Mouse (Mus musculus): ENCODE measurements around the gene Myod1.

Gene Myod1

GRCm38 (mm10) chr7:46376172-46377007, at the start of gene Myod1:
Gene Myod1 (plus strand): TSS chr7:46376474.
- no peak for ATAC-seq (ENCODE audit: low TSS enrichment)

- peak; percentile 95 for ATAC-seq (ENCODE audit: low TSS enrichment)
These were observed 48.4 kb upstream of the Myod1 start for GRCm38 (mm10) chr7:46327896-46328295.

DNA sequence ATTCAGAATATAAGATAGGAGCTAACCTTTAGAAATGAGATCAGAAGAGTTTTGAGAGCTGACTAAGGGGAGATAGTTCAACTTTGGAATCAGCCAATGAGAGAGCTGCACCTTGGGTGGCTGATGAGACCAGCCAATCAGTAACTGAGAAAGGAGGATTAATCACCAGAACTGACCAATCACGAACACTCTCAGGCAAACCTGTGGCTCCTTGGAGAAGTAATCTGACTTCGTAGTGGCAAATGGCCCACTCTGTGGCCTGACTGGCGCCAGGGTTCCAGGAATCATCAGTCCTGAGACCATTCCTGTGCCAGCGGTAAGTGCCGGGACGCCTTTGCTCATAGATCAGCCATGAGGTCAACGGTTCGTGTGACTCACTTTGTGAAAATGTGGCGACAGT, 38.9 kb upstream of the Myod1 start:
- no peak for ATAC-seq (ENCODE audit: low TSS enrichment)

- no peak for ATAC-seq (ENCODE audit: low TSS enrichment)
These were observed 36.5 kb upstream of the Myod1 start for GRCm38 (mm10) chr7:46339818-46340217.

GRCm38 (mm10) chr7:46340295-46340694, 36.0 kb upstream of the Myod1 start:
- ATAC-seq (ENCODE audit: low TSS enrichment): no peak

- ATAC-seq (ENCODE audit: low TSS enrichment): no peak
These were observed 34.8 kb upstream of the Myod1 start for GRCm38 (mm10) chr7:46341471-46341870.

DNA sequence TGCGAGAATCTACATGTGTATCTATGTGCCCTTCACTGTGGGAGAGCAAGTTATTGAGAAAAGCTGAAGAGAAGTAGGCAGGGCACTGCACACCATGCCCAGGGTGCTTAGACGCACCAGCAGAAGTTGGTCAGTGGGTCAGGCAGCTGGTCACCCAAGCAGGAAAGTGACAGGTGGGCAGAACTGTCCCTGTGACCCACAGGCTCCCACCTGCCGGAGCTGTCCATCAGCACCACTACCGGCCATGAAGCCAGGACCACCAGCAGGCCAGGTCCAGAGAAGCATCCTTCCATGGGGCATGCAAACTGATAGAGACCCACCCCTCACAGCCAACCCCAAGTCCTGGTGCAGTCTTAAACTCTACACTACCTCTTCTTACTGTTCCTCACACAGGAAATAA, 28.6 kb upstream of the Myod1 start:
- no peak for ATAC-seq (ENCODE audit: low TSS enrichment)

DNA sequence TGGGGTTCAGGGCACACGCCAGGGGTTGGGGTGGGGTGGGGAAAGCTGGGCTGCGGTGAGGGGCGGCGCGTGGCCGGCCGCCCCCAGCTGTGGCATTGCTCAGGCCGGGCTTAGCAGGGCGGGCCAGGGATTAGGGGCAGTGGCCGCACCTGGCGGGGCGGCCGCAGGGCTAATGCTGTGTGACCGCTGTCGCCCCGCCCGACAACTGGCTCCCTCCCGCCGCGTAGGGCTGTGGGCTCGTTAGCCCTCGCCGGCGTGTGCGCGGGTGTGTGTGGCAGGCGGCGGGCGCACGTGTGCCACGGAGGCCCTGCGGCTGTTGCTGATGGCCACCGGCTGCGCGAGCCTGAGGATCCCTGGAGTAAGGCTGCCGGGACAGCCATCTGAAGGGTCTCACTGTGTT, 27.5 kb upstream of the Myod1 start:
- peak; percentile 44; the same call in 1 of the 2 replicates for ATAC-seq (ENCODE audit: low TSS enrichment)

DNA sequence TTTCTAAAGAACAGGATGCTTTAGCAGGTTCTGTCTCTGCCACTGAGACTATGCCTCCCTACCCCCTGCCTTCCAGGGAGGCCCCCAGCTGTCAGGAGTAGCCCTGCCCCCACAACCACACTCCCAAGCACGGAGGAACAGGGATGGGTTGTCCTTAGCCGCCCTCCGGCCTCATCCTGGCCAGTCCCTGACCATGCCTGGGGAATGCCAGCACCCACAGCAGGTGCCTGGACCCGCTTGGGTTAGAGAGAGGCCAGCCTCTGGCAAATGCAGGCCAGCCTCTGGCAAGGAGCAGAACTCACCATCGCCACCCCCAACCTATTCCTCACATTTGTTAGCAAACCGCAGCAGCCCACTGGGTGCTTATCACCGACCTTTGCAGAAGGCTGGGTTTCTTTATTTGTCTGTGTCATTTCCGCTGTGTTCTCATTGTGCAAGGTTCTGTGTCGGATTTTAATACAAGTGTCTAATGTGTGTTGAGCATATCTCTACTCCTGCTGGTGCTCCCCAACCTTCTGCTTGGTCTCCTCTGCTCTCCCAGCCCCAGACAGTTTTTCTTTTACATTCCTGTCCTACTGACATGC, 26.1 kb upstream of the Myod1 start:
- ATAC-seq (ENCODE audit: low TSS enrichment): no peak

- no peak for ATAC-seq (ENCODE audit: low TSS enrichment)
These were observed 23.5 kb upstream of the Myod1 start for GRCm38 (mm10) chr7:46352748-46353147.

DNA sequence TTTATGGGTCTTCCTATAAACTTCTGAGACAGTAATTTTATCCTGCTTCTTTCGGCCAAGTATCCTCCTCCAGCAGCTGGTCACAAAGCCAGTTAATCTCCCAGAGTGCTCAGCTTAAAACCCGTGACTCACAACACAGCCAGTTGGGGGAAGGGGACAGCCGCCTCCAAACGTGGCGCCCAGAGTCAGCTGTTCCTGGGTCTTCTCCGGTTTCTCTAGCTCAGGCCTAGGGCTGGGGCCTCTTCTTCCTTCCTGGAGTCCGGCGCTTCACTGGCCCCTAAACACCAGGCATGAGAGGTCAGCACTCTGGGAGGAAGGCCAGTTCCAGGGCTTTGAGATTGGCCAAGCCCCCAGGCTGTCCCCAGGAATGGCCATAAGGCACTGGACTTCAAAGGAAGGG, 23.1 kb upstream of the Myod1 start:
- no peak for ATAC-seq (ENCODE audit: low TSS enrichment)

DNA sequence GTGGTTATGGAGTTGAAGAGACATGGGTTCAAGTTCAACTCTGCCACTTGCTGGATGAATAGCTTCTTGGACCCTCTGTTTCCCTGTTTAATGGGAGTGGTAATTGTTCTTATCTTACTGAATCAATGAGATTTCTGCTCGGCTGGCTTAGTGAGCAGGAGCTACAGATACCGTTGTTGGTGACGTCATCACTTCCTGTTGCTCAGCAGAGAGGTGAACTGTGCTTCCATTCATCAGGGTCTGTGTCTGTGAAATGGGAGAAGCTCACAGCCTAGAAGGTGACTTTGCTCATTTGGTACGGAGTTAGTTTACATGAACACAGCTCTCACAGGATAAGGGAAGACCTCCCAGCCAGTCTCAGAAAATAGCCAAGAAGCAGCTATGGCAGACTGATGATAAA, 22.4 kb upstream of the Myod1 start:
- ATAC-seq (ENCODE audit: low TSS enrichment): no peak

- ATAC-seq (ENCODE audit: low TSS enrichment): no peak
These were observed 14.5 kb upstream of the Myod1 start for GRCm38 (mm10) chr7:46361776-46362175.

- peak; percentile 69; the same call in 1 of the 2 replicates for ATAC-seq (ENCODE audit: low TSS enrichment)
These were observed 12.1 kb upstream of the Myod1 start for GRCm38 (mm10) chr7:46364154-46364553.

DNA sequence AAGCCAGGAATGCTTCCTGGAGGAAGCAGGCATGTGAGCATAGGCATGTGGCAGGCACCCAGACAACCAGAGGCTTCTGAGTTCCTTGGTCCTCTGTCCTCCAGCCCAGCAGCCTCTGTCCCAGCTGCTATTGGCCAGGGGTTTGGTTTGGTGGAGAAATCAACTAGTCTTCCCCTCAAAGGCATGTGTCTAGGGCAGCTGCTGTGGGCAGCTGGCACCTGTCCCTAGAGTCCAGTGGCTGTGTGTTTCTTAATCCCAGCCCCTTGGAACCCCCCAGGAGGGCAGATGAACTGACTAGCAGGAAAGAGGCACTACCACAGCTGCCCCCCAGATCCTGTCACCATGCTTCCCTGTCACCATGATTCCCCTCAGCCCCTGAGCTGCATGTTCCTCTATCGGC, 10.5 kb upstream of the Myod1 start:
- no peak for ATAC-seq (ENCODE audit: low TSS enrichment)

DNA sequence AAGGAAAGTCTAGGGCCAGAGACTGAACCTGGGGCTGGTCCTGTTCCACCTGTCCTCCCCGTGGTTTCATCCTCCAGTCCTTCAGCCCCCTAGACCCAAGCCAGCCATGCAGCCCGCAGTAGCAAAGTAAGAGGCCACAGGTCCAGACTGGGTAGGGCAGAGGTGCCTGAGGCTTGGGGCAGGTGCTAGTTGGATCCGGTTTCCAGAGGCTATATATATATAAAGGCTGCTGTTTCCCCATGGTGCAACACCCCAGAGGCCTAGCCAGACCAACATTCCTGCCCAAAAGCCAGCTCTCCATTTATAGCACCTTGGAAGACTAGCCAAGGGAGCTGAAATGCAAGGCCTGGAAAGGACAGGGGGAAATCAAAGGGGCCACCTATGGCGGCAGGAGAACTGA, 5.2 kb upstream of the Myod1 start:
- no peak for ATAC-seq (ENCODE audit: low TSS enrichment)

DNA sequence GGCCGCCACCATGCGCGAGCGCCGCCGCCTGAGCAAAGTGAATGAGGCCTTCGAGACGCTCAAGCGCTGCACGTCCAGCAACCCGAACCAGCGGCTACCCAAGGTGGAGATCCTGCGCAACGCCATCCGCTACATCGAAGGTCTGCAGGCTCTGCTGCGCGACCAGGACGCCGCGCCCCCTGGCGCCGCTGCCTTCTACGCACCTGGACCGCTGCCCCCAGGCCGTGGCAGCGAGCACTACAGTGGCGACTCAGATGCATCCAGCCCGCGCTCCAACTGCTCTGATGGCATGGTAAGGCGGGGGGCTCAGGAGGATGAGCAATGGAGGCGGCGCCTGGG, 703 bp downstream of the Myod1 start:
- ATAC-seq (ENCODE audit: low TSS enrichment): no peak

DNA sequence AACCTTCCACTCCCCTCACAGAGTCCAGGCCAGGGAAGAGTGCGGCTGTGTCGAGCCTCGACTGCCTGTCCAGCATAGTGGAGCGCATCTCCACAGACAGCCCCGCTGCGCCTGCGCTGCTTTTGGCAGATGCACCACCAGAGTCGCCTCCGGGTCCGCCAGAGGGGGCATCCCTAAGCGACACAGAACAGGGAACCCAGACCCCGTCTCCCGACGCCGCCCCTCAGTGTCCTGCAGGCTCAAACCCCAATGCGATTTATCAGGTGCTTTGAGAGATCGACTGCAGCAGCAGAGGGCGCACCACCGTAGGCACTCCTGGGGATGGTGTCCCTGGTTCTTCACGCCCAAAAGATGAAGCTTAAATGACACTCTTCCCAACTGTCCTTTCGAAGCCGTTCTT, 1.8 kb downstream of the Myod1 start:
- peak; percentile 59; the same call in 1 of the 2 replicates for ATAC-seq (ENCODE audit: low TSS enrichment)

DNA sequence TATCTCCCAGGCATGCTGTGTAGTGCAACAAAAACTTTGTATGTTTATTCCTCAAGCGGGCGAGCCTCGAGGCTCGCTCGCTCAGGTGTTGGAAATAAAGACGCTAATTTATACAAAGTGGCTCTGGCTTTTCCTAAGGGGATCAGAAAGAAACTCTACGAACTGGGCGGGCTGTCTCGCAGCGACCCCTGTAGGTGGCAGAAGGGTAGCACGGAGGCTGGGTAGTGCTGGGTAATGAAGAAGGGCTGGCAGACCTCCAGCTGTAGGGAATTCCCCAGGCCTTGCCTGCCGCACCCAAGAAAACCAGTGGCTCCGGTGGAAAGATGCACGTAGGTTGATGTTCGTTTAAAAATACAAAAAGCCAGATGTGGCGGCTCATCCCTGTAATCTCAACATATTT, 2.7 kb downstream of the Myod1 start:
- ATAC-seq (ENCODE audit: low TSS enrichment): peak; percentile 39; the same call in 1 of the 2 replicates

DNA sequence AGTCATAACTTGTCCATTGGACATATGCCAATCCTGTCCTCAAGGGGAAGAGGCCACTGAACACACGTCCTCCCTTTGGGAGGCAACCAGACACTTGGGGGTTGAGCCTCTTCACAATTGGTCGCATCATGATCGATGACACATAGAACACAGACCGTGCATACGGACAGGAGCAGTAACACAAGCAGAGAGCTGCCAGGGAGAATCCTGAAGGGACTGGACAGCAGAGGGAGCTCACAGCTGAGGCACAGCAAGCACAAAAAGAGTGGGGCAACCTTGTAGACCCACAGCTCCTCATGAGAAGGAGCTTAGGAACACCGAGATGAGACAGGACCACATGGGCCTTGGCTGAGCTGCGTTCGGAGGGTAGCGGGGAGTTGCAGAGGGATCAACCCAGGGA, 4.4 kb downstream of the Myod1 start:
- peak; percentile 66; the same call in 1 of the 2 replicates for ATAC-seq (ENCODE audit: low TSS enrichment)

- ATAC-seq (ENCODE audit: low TSS enrichment): no peak
These were observed 11.2 kb downstream of the Myod1 start for GRCm38 (mm10) chr7:46387430-46387829.

- no peak for ATAC-seq (ENCODE audit: low TSS enrichment)
These were observed 13.3 kb downstream of the Myod1 start for GRCm38 (mm10) chr7:46389456-46390085.

DNA sequence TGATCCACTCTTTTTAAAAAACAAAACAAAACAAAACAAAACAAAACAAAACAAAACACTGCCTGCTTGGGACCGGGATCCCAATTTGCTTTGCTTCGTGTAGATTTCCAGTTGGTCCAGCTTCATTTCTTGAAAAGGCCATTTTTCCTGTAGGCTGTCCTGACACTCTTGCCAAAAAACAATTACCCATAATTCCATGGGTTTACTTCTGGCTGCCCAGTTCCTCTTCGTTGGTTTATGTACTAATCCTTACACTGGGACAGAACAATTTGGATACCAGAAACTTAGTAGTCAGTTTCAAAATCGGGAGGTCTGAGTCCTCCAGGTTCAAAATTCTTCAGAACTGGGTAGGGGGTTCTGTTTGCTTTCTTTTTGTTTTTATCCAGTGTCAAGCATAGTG, 14.0 kb downstream of the Myod1 start:
- ATAC-seq (ENCODE audit: low TSS enrichment): no peak
